Mouse (Mus musculus) cerebellum, adult (tissue): ENCODE measurements at regions not wholly inside any gene's neighbourhood (a gene's known extent, or its start where the extent isn't known, plus 50 kb on each side); places are given as distances from the start of the nearest gene placed in this dataset.

Source experiments
- ATAC-seq: cut with Nextera tagmentation; 2 replicates; pipeline ENCODE4 v1.9.2; 2017; ENCODE audit warnings: mild to moderate bottlenecking, moderate library complexity, mixed read lengths; ENCODE audit not compliant: insufficient number of reproducible peaks, low FRiP score, low TSS enrichment

DNA sequence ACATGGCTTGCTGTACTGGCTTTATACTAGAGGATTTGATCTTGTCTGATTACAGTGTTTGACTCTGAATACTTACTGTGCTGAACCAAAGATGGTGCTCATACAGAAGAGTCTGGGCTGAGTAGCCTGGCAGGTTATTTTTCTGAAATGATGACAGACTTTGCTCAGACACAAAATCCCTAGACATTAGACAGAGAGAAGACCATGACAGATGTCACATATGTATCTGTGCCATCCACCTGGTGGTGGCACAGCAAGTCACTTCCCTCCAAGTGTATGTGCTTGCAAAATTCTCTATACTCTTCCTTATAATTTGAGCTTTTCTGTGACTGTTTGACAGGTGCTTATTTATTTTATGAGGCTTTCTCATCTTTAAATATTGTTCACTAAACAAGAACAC, 80.7 kb downstream of the Gm7361 start:
- peak; percentile 64; the same call in 1 of the 2 replicates for ATAC-seq

DNA sequence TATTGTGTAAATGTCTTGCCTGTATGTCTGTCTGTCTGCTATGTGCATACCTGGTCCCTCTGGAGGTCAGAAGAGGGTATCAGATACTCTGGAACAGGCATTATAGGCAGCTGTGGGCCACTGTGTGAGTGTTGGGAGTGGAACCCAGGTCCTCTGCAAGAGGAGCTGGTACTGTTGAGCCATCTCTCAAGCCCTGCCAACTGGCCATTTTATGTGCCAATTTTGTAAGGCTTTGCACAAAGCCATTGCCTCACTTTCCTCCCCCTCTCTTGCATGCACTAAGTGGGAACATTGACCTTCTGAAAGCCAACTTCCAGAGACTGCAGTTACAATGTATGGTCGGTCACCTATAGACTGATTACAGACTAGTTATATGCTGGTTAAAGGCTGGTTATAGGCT, 81.8 kb downstream of the Gm7361 start:
- no peak for ATAC-seq

- ATAC-seq, result no peak
Observed at GRCm38 (mm10) chr5:26355156-26355555, 97.7 kb downstream of the Gm7361 start.

DNA sequence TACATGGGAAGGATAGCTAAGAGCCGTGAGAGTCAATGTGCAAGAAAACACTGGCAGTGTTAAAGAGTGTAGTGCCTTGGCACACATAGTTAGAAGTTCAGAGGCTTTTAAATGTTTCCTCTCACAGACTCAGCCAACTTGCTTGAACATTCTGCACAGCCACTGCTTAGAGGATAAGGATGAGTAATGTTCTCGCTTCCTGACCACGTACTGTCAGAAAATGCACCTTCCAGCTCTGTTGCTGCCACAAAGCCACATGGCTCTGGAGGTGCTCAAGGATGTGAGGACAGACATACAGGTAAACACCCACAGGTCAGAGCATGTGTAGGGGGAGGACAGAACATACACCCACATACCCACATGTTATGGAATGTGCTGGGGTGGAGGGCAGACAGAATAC, 101.6 kb downstream of the Gm7361 start:
- no peak for ATAC-seq

DNA sequence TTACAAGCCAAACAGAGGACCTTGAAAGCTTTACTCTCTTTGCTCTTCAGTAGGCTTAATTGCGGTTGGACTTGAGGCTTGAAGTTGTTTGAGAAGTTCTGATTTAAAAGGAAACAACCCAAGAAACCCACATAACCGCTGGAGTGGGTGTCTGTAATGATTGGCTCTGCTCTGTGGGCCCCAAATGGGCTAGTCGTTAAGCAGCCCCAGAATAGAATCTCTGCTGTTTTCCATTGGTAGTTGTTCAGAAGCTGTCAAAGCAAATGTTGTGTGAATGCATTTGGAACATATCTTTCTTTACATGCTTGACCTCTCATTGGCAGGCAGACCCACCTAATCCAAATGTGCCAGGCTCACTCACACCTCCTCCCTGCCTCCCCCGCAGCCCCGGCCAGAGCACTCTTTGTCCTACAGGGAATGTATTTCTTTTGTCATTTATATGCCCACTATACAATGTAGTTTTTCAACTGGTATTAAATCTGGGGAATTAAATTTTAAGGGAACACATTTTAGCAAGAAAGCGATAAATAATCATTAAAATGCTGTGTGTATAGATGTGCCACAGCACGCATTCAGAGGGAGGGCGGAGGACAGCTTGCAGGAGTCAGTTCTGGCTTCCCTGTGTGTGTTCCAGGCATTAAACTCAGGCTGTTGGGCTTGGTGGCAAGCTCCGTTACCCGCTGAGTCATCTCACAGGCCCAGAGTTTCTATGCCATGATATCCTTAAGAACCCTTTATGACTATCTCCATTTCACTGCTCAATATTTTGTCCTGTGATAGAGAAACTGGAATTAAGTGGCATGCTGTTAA, 116.9 kb downstream of the Gm7361 start:
- no peak for ATAC-seq

GRCm38 (mm10) chr5:26407088-26407672, 149.7 kb downstream of the Gm7361 start:
- no peak for ATAC-seq

DNA sequence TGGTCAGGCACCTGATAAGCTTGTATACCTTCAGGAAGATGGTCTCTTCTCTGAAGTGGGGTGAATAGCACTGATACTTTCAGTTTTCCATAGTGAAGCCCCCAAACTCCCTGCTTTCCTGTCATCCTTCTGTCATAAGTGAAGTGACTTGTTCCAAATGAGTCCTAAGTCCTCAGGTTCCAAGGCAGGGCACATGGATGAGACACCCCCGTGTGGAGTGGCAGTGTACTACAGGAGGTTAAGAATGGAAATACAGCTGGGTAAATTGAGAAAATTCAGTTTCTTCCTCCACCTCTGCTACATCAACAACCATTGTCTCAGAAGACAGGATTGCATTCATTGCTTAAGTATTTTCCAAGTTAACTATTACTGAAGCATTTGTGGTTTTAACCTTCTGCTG, 155.7 kb downstream of the Gm7361 start:
- no peak for ATAC-seq

GRCm38 (mm10) chr5:26444331-26445200, 187.1 kb downstream of the Gm7361 start:
- no peak for ATAC-seq

DNA sequence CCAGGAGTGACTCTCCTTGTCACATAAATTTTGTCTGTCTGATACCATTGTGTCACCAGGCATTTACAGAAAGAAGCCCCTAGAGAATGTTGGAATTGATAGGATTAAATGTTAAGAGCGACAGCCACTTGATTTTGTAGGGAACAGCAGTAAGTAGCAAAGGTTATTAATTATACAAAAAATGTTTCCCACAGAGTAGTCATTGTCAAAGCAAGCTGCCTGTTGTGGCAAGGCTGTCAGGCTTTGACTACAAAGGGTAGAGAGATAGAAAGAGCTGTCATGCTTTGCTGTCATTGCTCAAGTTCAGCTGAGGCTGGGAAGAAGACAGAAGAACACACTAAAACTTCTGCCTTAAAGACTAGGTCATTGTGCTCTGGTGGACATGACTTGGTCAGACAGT, 193.8 kb downstream of the Gm7361 start:
- ATAC-seq, result no peak

DNA sequence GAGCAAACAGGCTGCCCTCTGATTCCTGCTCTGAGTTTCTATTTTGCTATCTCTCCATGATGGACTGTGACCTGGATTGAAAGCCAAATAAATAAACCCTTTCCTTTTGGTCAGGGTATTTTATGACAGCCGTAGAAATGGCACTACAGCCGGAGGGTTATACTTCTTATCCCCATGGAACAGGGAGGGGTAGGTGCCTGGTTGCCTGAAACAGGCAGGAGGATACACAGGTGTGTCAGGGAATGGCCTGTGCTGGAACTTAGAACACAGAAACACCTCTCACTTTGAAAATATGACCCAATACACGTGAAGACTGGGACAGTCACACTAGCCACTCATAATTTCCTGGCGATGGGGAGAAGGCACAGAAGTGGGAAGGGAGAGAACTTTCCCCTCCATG, 200.1 kb downstream of the Gm7361 start:
- no peak for ATAC-seq

- ATAC-seq, result no peak
Observed at GRCm38 (mm10) chr5:26466666-26467065, 209.2 kb downstream of the Gm7361 start.

- ATAC-seq, result no peak
Observed at GRCm38 (mm10) chr5:26485726-26486125, 228.2 kb downstream of the Gm7361 start.

DNA sequence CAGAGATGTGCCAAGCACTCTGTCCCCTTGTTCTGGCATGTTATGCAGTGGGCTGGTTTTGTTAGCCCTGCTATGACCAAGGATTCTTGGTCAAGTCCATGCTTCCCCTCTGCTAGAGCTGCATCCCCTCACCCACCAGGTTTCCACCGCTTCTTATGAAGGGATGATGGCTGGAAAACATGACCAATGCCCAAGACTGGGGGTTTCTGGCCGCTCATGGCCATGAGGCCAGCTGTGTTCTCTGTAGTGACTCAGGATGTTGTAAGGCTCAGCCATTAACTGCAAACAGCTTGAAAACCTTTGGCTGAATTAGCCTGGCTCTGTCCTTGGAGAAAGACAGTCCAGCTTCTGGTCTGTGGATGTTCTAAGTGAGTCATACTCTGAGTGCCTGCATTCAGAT, 236.5 kb downstream of the Gm7361 start:
- ATAC-seq, result no peak

GRCm38 (mm10) chr5:26497641-26498430, 240.3 kb downstream of the Gm7361 start:
- peak; percentile 93 for ATAC-seq

- ATAC-seq, result no peak
Observed at GRCm38 (mm10) chr5:26509525-26510168, 252.2 kb downstream of the Gm7361 start.

DNA sequence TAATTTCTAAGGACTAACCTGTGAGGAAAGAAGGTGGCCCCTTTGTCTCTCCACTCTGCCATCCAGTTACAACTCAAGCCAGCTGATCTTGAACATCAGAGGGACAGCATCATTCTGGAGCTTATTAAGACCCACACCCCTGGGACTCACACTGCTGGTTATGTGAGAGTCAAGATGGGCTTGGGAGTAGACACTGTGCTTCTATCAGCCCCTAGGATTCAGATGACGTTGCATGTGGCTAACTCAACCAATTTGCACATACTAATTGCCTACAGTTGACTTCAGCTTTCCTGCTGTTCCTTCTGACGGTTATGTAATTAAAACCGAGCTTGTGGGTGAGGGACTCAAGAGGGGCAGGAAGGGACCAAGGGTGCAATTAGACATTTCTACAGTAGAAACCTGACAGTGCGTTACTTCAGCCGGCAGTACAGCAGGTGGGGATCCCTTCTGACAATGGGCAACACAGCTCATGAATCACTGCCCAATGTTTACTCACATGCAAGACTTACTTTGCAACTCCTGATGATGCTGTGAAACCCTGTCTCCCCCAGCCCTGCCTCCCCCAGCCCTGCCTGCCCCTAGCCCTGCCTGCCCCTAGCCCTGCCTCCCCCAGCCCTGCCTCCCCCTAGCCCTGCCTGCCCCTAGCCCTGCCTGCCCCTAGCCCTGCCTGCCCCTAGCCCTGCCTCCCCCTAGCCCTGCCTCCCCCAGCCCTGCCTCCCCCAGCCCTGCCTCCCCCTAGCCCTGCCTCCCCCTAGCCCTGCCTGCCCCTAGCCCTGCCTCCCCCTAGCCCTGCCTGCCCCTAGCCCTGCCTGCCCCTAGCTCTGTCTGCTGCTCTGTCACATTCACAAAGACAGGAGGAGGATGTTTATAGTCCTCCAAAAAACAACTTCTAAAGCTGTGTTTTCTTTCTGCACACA, 255.8 kb downstream of the Gm7361 start:
- no peak for ATAC-seq

DNA sequence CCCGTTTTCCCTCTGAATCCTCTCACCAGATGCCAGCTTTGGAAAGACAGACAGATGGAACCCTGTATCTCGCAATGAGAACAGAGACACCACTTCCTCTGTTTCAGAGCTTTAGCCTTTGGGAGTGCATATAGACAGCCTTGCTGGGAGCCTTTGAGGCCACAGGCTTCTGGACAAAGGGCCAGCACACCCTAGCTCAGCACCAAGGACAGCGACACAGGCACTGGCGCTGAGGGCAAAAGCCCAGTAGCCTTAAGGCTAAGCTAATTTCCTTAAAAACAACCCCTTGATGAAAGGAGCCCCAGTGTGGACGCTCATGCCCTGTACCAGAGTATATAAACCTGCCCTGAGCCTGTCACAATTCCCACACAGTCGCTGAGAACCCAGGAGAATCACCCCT, 278.1 kb downstream of the Gm7361 start:
- no peak for ATAC-seq

DNA sequence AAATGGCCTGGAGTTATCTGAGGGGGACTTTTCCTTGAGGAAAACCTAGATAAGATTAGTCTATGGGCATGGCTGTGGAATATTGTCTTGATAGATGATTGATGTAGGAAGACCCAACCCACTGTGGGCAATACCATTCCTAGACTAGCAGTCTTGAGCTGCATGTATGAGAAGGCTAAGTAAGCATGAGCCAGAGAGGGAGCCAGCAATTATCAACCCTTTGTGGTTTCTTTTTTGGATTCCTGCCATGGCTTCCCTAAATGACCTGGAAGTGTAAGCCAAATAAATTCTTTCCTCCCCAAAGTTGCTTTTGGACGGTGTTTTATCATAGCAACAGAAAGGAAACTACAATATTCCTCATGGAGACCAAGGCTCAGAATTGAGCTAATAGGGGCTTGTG, 253.7 kb upstream of the Dpp6 start:
- ATAC-seq, result no peak

DNA sequence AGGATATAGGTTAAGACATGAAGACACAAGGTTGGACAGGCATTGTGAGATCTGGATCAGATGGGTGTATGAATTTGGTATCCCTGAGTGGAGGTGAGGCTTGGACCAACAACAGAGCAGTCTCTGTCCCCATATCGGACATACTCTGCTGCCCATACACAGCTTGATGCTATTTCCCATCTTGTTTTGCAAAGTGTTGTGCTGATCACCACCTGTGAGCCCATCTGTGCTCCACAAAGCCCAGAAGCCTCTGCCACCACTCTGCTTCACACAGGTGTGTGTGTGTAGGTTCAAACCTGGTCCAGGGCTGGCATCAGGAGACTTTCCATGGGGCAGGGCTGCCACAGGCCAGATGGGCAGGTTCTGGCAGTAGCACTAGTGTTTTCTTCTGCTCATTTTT, 252.9 kb upstream of the Dpp6 start:
- peak; percentile 95 for ATAC-seq
